Mouse (Mus musculus): ENCODE results near the gene Gucd1.

DNA sequence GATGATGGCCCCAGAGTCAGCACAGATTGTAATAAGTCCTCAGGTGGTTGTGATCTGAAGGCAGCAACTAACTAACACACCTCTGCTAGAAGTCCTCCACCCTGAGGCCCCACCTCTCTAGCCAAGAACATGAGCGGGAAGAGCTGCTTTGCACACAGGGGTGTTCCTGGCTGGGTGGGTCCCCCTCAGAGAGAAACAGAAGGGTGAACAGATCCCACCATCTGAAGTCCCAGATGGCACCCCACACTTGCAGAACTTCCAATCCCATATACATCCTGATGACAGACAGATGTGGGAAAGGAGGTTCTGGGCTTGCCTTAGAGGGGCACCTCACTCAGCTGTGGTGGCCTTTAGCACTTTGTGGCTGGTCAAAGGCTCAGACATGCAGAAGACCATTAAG, 80.5 kb downstream of the Gucd1 start:
- no peak for TF ChIP-seq CTCF (IDR thresholded peaks at IDR 0.05; ENCODE audit: low read depth, low read length)
- TF ChIP-seq POLR2A (IDR thresholded peaks at IDR 0.05; ENCODE audit: extremely low read depth, insufficient read depth, low read length), result no peak

All from liver, adult 2 months (tissue).